Comparison of ENCODE assay signal across 17 mouse cellular contexts in the genomic region with DNA sequence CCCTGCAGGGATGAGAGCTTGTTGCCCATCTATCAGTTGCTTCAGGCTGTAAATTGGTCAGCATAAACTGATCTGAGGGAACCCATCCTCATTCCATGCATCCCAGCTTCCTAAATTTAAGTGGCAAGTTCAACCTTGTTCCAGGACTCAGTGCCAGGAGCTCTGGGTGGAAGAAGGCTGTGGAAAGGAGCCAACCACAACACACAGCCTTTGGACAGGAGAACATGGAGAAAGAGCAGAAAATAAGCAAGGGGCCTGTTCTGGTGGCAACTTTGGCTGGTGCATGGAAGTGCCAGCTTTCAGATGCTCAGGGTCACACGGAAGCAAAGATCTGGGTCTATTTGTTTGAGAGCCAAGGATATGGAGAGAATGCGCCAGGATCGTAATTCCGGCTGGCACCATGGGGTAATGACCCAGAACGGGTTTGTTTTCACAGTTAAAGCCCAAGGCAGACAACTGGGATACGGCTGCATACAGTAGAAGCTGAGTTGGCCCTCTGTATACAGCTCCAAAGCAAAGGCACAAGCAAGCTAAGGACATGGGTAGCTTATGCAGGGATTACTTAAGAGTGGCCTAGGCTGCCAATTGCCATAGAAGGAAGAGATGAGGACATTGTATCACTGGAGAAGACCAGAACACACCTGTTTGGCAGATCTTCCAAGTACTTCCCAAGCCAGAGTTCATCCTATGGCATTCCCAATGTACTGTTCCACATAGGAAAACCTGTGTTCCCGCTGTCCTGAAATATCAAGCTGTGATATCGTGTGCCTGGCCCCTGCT.
DNase-seq lines count a peak whose midpoint lies in the region; ATAC-seq and TF ChIP-seq lines count a peak whose summit lies in the region.
"Had no signal": no experiment of that assay in that cellular context is flagged by ENCODE, and none has a peak within 500 bp of the region (broad histone marks: within the 10 kb centered on the region; RNA-seq: fewer than 3 reads in every experiment).

No protein-coding gene starts in this region.

- TF ChIP-seq POLR2A in kidney, adult 2 months (IDR thresholded peaks at IDR 0.05; ENCODE audit: low read depth, low read length) = no peak
- TF ChIP-seq POLR2A in brain, embryonic 14.5 days (IDR thresholded peaks at IDR 0.05; ENCODE audit: borderline replicate concordance, extremely low read depth, insufficient read depth, insufficient read length, poor library complexity, severe bottlenecking) = no peak

- H3K27ac ChIP-seq in forebrain, embryonic 11.5 days (ENCODE audit: low read depth, low read length) = no peak overlapping the region
- H3K27ac ChIP-seq in forebrain, embryonic 12.5 days = no peak overlapping the region
- no peak overlapping the region for H3K27ac ChIP-seq in kidney, adult 2 months (ENCODE audit: insufficient read depth, low read depth, low read length)
- H3K27ac ChIP-seq in kidney, postnatal 0 days = no peak overlapping the region
- H3K27ac ChIP-seq: gastrocnemius, adult 2 months; limb, embryonic 13.5 days had no signal

- peak; percentile 32 for DNase-seq in forebrain, embryonic 11.5 days (ENCODE audit: low spot score)
- peak; percentile 63 for DNase-seq in kidney, adult 2 months
- no peak for DNase-seq in kidney, postnatal 10 days
- peak; percentile 5 for DNase-seq in brain, embryonic 14.5 days (ENCODE audit: low read depth)
- peak; percentile 63 for DNase-seq in kidney, postnatal 0 days (ENCODE audit: low spot score)
- DNase-seq in MN1 (ENCODE audit: low spot score) = no peak
- DNase-seq: adrenal gland, postnatal 25 days; cerebellum, adult 18-20 months; gastrocnemius, adult 2 months; layer of hippocampus, adult 9-11 months; lung, postnatal 10 days; midbrain, embryonic 14.5 days; right cerebral cortex, postnatal 4 days; thymus, adult 2 months had no signal

- H3K4me2 ChIP-seq in forebrain, embryonic 11.5 days (ENCODE audit: low read depth, low read length, severe bottlenecking) = no peak overlapping the region
- H3K4me2 ChIP-seq in forebrain, embryonic 12.5 days = no peak overlapping the region
- no peak overlapping the region for H3K4me2 ChIP-seq in kidney, postnatal 0 days (ENCODE audit: low read length)
- H3K4me2 ChIP-seq: limb, embryonic 13.5 days had no signal

- 88% methylated on average over 8 of the region's 8 CpGs for WGBS in forebrain, embryonic 11.5 days
- 89% methylated on average over 8 of the region's 8 CpGs for WGBS in forebrain, embryonic 12.5 days
- 57% methylated on average over 8 of the region's 8 CpGs for WGBS in kidney, adult 2 months
- 59% methylated on average over 8 of the region's 8 CpGs for WGBS in kidney, postnatal 0 days

- no peaks in the 10 kb centered on the region for H3K9me3 ChIP-seq in forebrain, embryonic 11.5 days (ENCODE audit: control insufficient read depth, low read length)
- H3K9me3 ChIP-seq in forebrain, embryonic 12.5 days = no peaks in the 10 kb centered on the region
- H3K9me3 ChIP-seq in kidney, postnatal 0 days (replicated peaks; ENCODE audit: low read length) = no peaks in the 10 kb centered on the region
- H3K9me3 ChIP-seq: limb, embryonic 13.5 days had no signal

- TF ChIP-seq CTCF in kidney, adult 2 months (conservative IDR thresholded peaks at IDR 0.05; ENCODE audit: insufficient read depth, insufficient read length, low read depth, low read length) = no peak
- no peak for TF ChIP-seq CTCF in brain, embryonic 14.5 days (IDR thresholded peaks at IDR 0.05; ENCODE audit: borderline replicate concordance, extremely low read depth, insufficient read depth, insufficient read length)
- TF ChIP-seq CTCF in kidney, postnatal 0 days (IDR thresholded peaks at IDR 0.05; ENCODE audit: low read depth) = no peak

- no peak for ATAC-seq in forebrain, embryonic 11.5 days (replicated peaks; ENCODE audit: low FRiP score)
- no peak for ATAC-seq in forebrain, embryonic 12.5 days (ENCODE audit: low FRiP score)
- no peak for ATAC-seq in kidney, postnatal 0 days (replicated peaks; ENCODE audit: low FRiP score, low read depth)

- H3K9ac ChIP-seq in forebrain, embryonic 11.5 days (ENCODE audit: low read length) = no peak overlapping the region
- H3K9ac ChIP-seq in forebrain, embryonic 12.5 days = no peak overlapping the region
- no peak overlapping the region for H3K9ac ChIP-seq in kidney, postnatal 0 days (ENCODE audit: low read depth, low read length)
- H3K9ac ChIP-seq: limb, embryonic 13.5 days had no signal

- no peaks in the 10 kb centered on the region for H3K4me1 ChIP-seq in forebrain, embryonic 11.5 days (replicated peaks; ENCODE audit: control insufficient read depth, insufficient read depth, low read length)
- H3K4me1 ChIP-seq in forebrain, embryonic 12.5 days = no peaks in the 10 kb centered on the region
- 0 out of 2 replicates have a peak, but pooled peaks cover 6% of the 10 kb centered on the region for H3K4me1 ChIP-seq in kidney, adult 2 months (ENCODE audit: control insufficient read depth, insufficient read depth, low read length)
- 0 out of 2 replicates have a peak, but pooled peaks cover 3% of the 10 kb centered on the region for H3K4me1 ChIP-seq in kidney, postnatal 0 days (replicated peaks; ENCODE audit: insufficient read depth, low read length)

- H3K36me3 ChIP-seq in forebrain, embryonic 11.5 days (ENCODE audit: control insufficient read depth, insufficient read depth, low read length) = no peaks in the 10 kb centered on the region
- no peaks in the 10 kb centered on the region for H3K36me3 ChIP-seq in forebrain, embryonic 12.5 days (replicated peaks)
- H3K36me3 ChIP-seq in kidney, adult 2 months (ENCODE audit: control insufficient read depth, insufficient read depth, low read length) = no peaks in the 10 kb centered on the region
- no peaks in the 10 kb centered on the region for H3K36me3 ChIP-seq in kidney, postnatal 0 days (ENCODE audit: insufficient read depth, low read length)
- H3K36me3 ChIP-seq: limb, embryonic 13.5 days had no signal

- no peak overlapping the region for H3K4me3 ChIP-seq in forebrain, embryonic 11.5 days (ENCODE audit: low read depth, low read length)
- no peak overlapping the region for H3K4me3 ChIP-seq in forebrain, embryonic 12.5 days (replicated peaks)
- H3K4me3 ChIP-seq in kidney, adult 2 months (ENCODE audit: insufficient read depth, low read depth, low read length) = no peak overlapping the region
- no peak overlapping the region for H3K4me3 ChIP-seq in kidney, postnatal 0 days (replicated peaks; ENCODE audit: low read depth, low read length)
- H3K4me3 ChIP-seq: erythroblast, embryonic 14.5 days; gastrocnemius, adult 2 months; limb, embryonic 13.5 days had no signal

- H3K27me3 ChIP-seq in forebrain, embryonic 11.5 days (ENCODE audit: control insufficient read depth, insufficient read depth, low read length) = no peaks in the 10 kb centered on the region
- peaks cover 19% of the 10 kb centered on the region; the same call in 1 of the 2 replicates for H3K27me3 ChIP-seq in forebrain, embryonic 12.5 days
- no peaks in the 10 kb centered on the region for H3K27me3 ChIP-seq in kidney, adult 2 months (replicated peaks; ENCODE audit: control insufficient read depth, insufficient read depth, low read length)
- H3K27me3 ChIP-seq in kidney, postnatal 0 days (ENCODE audit: insufficient read depth, low read length) = no peaks in the 10 kb centered on the region
- H3K27me3 ChIP-seq: limb, embryonic 13.5 days had no signal

Comparison
In these comparisons a context has a peak if more than half of its experiments do, and no peak if none do; other contexts are left out.
1. DNase-seq: peak in forebrain, embryonic 11.5 days (single experiment), kidney, adult 2 months (single experiment), brain, embryonic 14.5 days (single experiment) and kidney, postnatal 0 days (single experiment); none in kidney, postnatal 10 days (single experiment) and MN1 (single experiment).